Mouse (Mus musculus) left cerebral cortex, adult 11 months (tissue): ENCODE data around the gene Bicral.

Source experiments
- DNase-seq: peaks from one replicate; pipeline ENCODE4 v3.0.0; 2022; ENCODE audit warnings: low spot score

The Bicral gene

GRCm38 (mm10) chr17:46843022-46843421 is 15.3 kb downstream of the Bicral start:
- no peak for DNase-seq

- DNase-seq, result no peak
Measured at GRCm38 (mm10) chr17:46840304-46841010, 17.8 kb downstream of the Bicral start.

GRCm38 (mm10) chr17:46838396-46838920 is 19.8 kb downstream of the Bicral start:
- DNase-seq, result no peak

GRCm38 (mm10) chr17:46837897-46838296 is 20.4 kb downstream of the Bicral start:
- no peak for DNase-seq

- DNase-seq, result no peak
Measured at GRCm38 (mm10) chr17:46835093-46835715, 23.1 kb downstream of the Bicral start.

- DNase-seq, result no peak
Measured at GRCm38 (mm10) chr17:46832981-46833305, 25.3 kb downstream of the Bicral start.

GRCm38 (mm10) chr17:46832101-46832980 is 25.9 kb downstream of the Bicral start:
- no peak for DNase-seq

GRCm38 (mm10) chr17:46829856-46830535 is 28.3 kb downstream of the Bicral start:
- no peak for DNase-seq

- no peak for DNase-seq
Measured at GRCm38 (mm10) chr17:46828935-46829334, 29.3 kb downstream of the Bicral start.

- DNase-seq, result no peak
Measured at GRCm38 (mm10) chr17:46823091-46823490, 35.2 kb downstream of the Bicral start.

GRCm38 (mm10) chr17:46820628-46821027 is 37.7 kb downstream of the Bicral start:
- DNase-seq, result no peak

- DNase-seq, result no peak
Measured at GRCm38 (mm10) chr17:46817734-46818158, 40.5 kb downstream of the Bicral start.

- no peak for DNase-seq
Measured at GRCm38 (mm10) chr17:46816306-46816705, 42.0 kb downstream of the Bicral start.

GRCm38 (mm10) chr17:46814497-46814896 is 43.8 kb downstream of the Bicral start:
- no peak for DNase-seq

GRCm38 (mm10) chr17:46813637-46814036 is 44.6 kb downstream of the Bicral start:
- DNase-seq, result no peak

GRCm38 (mm10) chr17:46812442-46812841 is 45.8 kb downstream of the Bicral start:
- no peak for DNase-seq

GRCm38 (mm10) chr17:46810672-46811071 is 47.6 kb downstream of the Bicral start:
- no peak for DNase-seq

- no peak for DNase-seq
Measured at GRCm38 (mm10) chr17:46809131-46809830, 49.0 kb downstream of the Bicral start.

GRCm38 (mm10) chr17:46808376-46808775 is 49.9 kb downstream of the Bicral start:
- no peak for DNase-seq

- DNase-seq, result no peak
Measured at GRCm38 (mm10) chr17:46801761-46802160, 56.5 kb downstream of the Bicral start.

- no peak for DNase-seq
Measured at GRCm38 (mm10) chr17:46799680-46800079, 58.6 kb downstream of the Bicral start.
